Mouse (Mus musculus): ENCODE results near the gene Sugct. TPM values are rescaled to one million over a fixed set of nuclear protein-coding genes. Genes with fewer than 3 reads are reported as not detected.

The Sugct gene
- total RNA-seq, 2 experiments from 2014 or later = 0.87 to 0.96 TPM

GRCm38 (mm10) chr13:17056650-17057049 is 638.7 kb downstream of the Sugct start:
- intact Hi-C loops (cut with DNase I) = no loop called here
- DNase-seq = no peak

DNA sequence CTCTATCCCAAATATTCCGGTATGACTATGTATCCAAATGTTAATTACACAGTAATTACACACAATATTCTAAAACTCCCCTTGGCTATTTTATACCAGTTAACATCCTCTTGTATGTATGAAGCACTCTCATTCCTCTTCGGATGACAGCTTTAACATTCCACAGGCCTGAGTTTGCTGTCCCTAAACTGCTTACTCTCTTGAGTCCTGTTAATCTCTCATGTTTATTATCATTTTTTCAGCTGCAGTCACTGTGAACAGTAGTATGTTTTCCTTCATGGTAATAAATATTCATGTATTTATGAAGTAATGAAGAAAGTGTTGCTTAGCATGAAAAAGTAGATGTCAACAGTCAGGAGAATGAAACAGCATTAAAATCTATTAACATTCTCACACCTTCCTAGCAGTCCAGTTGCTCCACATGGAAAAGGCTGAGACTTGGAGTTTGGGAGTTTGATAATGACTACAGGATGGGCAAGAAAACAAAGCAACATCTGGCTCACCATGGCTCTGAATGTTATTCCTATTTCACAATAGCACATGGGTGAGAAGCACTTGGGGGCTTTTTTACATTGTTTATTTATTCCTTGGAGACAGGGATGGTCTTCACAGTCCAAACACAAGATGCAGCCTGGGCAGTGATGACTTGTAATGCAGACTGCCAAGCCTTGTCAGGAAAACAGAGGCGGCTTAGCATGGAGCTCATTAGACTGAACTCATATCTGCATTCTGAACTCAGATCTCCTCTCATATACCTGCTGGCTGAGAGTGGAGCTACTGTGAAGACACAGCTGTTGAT is 651.7 kb downstream of the Sugct start:
- intact Hi-C loops (cut with DNase I) = no loop called here
- no peak for DNase-seq

GRCm38 (mm10) chr13:17042332-17042731 is 653.0 kb downstream of the Sugct start:
- intact Hi-C loops (cut with DNase I) = no loop called here
- no peak for DNase-seq

DNA sequence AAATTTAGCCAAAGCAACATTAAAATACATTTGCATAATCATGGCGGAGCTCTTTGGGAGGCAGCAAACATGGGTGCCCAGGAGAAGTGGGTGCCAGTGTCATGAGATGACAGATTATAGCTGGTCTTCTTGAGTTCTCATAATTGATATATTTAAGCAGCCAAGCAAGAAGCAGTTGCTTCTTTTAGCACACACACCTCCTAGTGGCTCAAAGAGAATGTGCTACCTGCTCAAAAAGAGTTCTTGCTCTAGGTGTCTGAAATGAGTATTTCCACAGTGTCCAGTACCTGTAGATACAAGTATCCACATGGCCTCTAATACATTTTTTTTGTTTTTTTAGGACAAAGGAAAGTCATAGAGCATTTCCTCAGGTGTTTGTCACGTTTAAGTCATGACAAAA is 655.6 kb downstream of the Sugct start:
- no peak for DNase-seq
- intact Hi-C loops (cut with DNase I) = no loop called here

- intact Hi-C loops (cut with DNase I) = no loop called here
These were observed 657.0 kb downstream of the Sugct start for GRCm38 (mm10) chr13:17038341-17038740.

DNA sequence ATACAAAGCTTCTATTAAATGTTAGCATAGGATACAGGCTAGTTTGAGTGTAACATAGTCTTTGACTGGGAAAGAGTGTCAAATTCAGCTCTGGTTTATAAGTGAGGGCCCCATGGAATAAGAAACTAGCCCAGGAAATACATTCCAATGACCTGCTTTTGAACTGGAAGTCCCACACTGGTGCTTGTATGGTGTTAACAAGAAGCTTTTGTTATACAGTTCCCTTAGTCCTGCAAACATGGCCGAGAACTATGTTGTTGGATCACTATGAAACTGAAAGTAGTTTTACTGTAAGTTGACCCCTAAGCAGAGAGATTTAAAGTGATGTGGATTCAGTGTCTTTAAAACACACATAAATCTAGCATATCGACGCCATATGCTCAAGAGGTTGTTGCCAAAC is 657.5 kb downstream of the Sugct start:
- no peak for DNase-seq
- intact Hi-C loops (cut with DNase I) = no loop called here

More at GRCm38 (mm10) chr13:17038341-17038740, 657.0 kb downstream of the Sugct start:
- no peak for DNase-seq

GRCm38 (mm10) chr13:17030761-17031160 is 664.6 kb downstream of the Sugct start:
- no peak for DNase-seq
- intact Hi-C loops (cut with DNase I) = no loop called here

DNA sequence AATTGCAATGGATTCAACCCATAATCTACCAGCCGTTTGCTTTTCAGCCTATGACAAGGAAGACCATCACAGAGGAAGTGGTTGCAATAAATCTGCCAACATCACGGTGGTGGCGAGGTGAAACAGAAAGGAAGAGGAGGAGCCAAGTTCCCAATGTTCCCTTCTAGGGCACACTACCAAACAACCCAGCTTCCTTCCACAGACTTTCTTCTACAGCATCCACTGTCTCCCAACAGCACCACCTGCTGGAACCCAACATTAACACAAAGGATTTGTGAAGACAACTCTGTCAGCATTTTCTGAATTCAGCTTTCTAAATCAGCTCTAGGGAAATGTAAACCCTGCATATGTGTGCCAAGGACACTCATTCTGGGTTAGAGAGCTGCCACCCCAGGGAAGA is 666.8 kb downstream of the Sugct start:
- intact Hi-C loops (cut with DNase I) = no loop called here
- peak; percentile 50 for DNase-seq

GRCm38 (mm10) chr13:17027846-17028529 is 667.4 kb downstream of the Sugct start:
- DNase-seq = no peak
- intact Hi-C loops (cut with DNase I) = no loop called here

GRCm38 (mm10) chr13:17027001-17027400 is 668.4 kb downstream of the Sugct start:
- DNase-seq = no peak
- intact Hi-C loops (cut with DNase I) = no loop called here

DNA sequence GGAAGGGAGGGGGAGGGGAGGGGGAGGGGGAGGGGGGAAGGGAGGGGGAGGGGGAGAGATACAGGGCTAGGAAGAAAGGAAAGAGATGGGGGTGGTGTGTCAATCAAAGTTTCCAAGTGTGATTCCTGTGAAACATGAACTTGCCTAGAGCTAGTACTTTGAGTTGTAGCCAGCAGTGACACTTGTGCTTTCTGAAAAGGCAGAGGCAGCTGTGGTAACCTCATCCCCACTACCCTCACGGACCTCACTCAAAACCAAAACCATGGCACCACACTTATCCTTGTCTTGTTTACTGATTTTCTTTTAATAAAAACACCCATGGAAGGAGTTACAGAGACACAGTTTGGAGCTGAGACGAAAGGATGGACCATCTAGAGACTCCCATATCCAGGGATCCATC is 698.9 kb downstream of the Sugct start:
- no peak for DNase-seq
- intact Hi-C loops (cut with DNase I) = no loop called here

- no peak for DNase-seq
- intact Hi-C loops (cut with DNase I) = no loop called here
These were observed 700.0 kb downstream of the Sugct start for GRCm38 (mm10) chr13:16995321-16995720.

- DNase-seq = peak; percentile 46
- intact Hi-C loops (cut with DNase I) = no loop called here
These were observed 717.6 kb downstream of the Sugct start for GRCm38 (mm10) chr13:16977743-16978142.

GRCm38 (mm10) chr13:16971277-16971676 is 724.1 kb downstream of the Sugct start:
- peak; percentile 42 for DNase-seq
- intact Hi-C loops (cut with DNase I) = no loop called here

- DNase-seq = no peak
- intact Hi-C loops (cut with DNase I) = loop anchor here (10.0 kb wide), 1 partner anchor 954 kb away; the partner anchor contains the start of gene Inhba
These were observed 726.4 kb downstream of the Sugct start for GRCm38 (mm10) chr13:16968995-16969394.

GRCm38 (mm10) chr13:16964823-16965475 is 730.4 kb downstream of the Sugct start:
- no peak for DNase-seq

GRCm38 (mm10) chr13:16952045-16952444 is 743.3 kb downstream of the Sugct start:
- intact Hi-C loops (cut with DNase I) = no loop called here
- DNase-seq = no peak

More at GRCm38 (mm10) chr13:16964823-16965475, 730.4 kb downstream of the Sugct start:
- intact Hi-C loops (cut with DNase I) = loop anchor here (10.0 kb wide), 1 partner anchor 950 kb away; the partner anchor contains the start of gene Inhba

DNA sequence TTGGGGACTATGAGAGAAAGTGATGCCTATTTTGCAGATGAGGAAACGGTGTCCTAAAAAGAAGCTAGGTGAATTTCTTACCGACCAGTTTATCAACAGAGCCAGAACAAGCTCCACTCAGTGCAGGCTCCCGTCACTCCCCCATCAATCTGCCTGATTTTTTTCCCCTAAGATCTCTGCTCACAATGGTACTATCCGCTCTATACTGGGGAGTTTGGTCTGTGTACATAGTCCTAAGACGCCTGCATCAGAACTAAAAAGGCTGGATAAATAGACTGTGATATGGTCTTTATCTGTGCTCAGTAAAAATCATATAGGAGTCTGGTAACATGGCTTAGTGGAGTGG is 755.9 kb downstream of the Sugct start:
- no peak for DNase-seq
- intact Hi-C loops (cut with DNase I) = no loop called here

- intact Hi-C loops (cut with DNase I) = no loop called here
These were observed 756.5 kb downstream of the Sugct start for GRCm38 (mm10) chr13:16938552-16939465.

GRCm38 (mm10) chr13:16937422-16938202 is 757.7 kb downstream of the Sugct start:
- DNase-seq = peak; percentile 6
- intact Hi-C loops (cut with DNase I) = no loop called here

More at GRCm38 (mm10) chr13:16938552-16939465, 756.5 kb downstream of the Sugct start:
- no peak for DNase-seq
